Mouse (Mus musculus) midbrain, embryonic 13.5 days (tissue): ENCODE results near the gene Reep1. TPM values are rescaled to one million over a fixed set of nuclear protein-coding genes. Genes with fewer than 3 reads are reported as not detected.

ENCODE experiments used
- ATAC-seq: fragments of 200-750 bp; cut with Nextera tagmentation; 2 replicates; pipeline ENCODE4 v1.8.0; 2017; ENCODE audit warnings: mild to moderate bottlenecking, moderate TSS enrichment, moderate library complexity
- H3K27ac ChIP-seq: fragments of 300-500 bp; sonication (generic); 2 replicates; pipeline ENCODE4 v1.5.1; 2015; ENCODE audit warnings: inconsistent platforms, mild to moderate bottlenecking, moderate library complexity
- H3K27me3 ChIP-seq: fragments of 300-500 bp; sonication (generic); 2 replicates; pipeline ENCODE4 v1.6.1; 2015; ENCODE audit warnings: mild to moderate bottlenecking, inconsistent platforms
- H3K36me3 ChIP-seq: fragments of 300-500 bp; sonication (generic); 2 replicates; pipeline ENCODE4 v1.6.1; 2015; ENCODE audit warnings: mild to moderate bottlenecking, inconsistent platforms
- H3K4me1 ChIP-seq: fragments of 300-500 bp; sonication (generic); replicated peaks from 2 replicates; pipeline ENCODE4 v1.6.1; 2015; ENCODE audit warnings: inconsistent platforms
- H3K4me2 ChIP-seq: fragments of 300-500 bp; sonication (generic); replicated peaks from 2 replicates; pipeline ENCODE4 v1.6.1; 2015; ENCODE audit warnings: moderate library complexity, mild to moderate bottlenecking, inconsistent platforms
- H3K4me3 ChIP-seq: fragments of 300-500 bp; sonication (generic); replicated peaks from 2 replicates; pipeline ENCODE4 v1.5.1; 2015; ENCODE audit warnings: mild to moderate bottlenecking, inconsistent platforms
- H3K9ac ChIP-seq: fragments of 300-500 bp; sonication (generic); replicated peaks from 2 replicates; pipeline ENCODE4 v1.6.1; 2015; ENCODE audit warnings: mild to moderate bottlenecking, inconsistent platforms
- H3K9me3 ChIP-seq: fragments of 300-500 bp; sonication (generic); 2 replicates; pipeline ENCODE4 v1.6.1; 2016; ENCODE audit warnings: mild to moderate bottlenecking, inconsistent platforms
- WGBS: fragments of 180-500 bp; shearing (Covaris S2); methylation state at CpG from one replicate; pipeline ENCODE4 v1.1.7; 2015; 5-methylcytosine and 5-hydroxymethylcytosine counted together
- polyA plus RNA-seq: library from polyadenylated mRNA; unstranded; fragments of >200 nt; fragmentation: Nextera tagmentation; extraction: Ambion mirVana; gene quantifications from 2 replicates; pipeline ENCODE4 v1.2.1, GENCODE M21; 2015

Reep1 gene
- polyA plus RNA-seq: 197 and 202 TPM in 2 replicates

DNA sequence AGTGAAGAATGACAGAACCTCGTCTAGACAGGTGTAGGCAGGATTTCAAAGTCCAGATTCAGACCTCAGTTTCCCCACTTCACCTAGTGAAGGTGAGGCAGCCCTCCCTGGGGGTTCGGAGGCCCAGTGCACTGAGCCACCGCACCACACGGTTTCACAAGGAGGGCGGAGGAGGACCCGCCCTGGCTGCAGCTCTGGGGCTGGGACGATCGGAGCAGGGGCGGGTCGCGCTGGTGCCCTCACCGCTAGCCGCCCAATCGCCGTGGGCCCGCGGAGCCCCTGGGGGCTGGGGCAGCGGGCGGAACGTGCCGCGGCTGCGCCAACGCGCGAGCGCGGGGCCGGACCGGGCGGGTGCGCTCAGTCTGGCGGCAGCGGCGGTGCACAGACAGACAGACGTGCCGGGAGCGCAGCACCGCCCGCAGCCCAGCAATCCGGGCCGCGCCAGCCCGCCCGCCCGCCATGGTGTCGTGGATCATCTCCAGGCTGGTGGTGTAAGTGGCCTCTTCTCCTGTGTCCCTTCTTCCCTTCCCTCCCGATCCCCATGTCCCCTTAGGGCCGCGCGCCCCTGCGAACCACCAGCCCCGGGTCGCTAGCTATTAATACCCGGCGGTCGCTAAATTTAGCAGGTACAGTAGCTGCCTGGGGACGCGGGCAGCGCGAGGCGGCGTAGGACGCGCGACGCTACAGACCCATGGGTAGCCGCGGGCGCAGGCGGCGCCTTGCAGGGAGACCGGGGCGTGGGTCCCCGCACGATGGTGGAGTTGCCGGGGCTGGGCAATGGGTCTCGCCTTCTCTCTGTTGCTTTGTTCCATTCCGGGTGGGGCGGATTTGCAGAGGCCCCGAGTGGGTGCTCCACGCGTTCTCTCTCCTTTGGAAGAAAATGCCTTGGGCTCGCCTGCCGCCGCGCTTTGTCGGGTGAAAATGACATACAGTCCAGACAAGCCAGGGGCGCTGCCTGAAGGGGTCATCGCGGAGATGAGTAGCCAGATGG lies at the start of gene Reep1:
Reep1 (plus strand) TSS at position 51 of the 991 bp plus-strand sequence.
- Histone ChIP-seq H3K9ac (peak within 1 kb of the TSS; percentile 92), H3K36me3 (peaks cover 5% of the 10 kb centered on the region; the same call in 1 of the 2 replicates), H3K27ac (peak within 1 kb of the TSS; percentile 92), H3K4me2 (peak within 1 kb of the TSS; percentile 78), H3K4me3 (peak within 1 kb of the TSS; percentile 69), H3K9me3 (no peaks in the 10 kb centered on the region), H3K4me1 (peaks cover 31% of the 10 kb centered on the region), H3K27me3 (no peaks in the 10 kb centered on the region)
- peak; percentile 93 for ATAC-seq
- under 1% methylated on average over 88 of the region's 91 CpGs for WGBS

DNA sequence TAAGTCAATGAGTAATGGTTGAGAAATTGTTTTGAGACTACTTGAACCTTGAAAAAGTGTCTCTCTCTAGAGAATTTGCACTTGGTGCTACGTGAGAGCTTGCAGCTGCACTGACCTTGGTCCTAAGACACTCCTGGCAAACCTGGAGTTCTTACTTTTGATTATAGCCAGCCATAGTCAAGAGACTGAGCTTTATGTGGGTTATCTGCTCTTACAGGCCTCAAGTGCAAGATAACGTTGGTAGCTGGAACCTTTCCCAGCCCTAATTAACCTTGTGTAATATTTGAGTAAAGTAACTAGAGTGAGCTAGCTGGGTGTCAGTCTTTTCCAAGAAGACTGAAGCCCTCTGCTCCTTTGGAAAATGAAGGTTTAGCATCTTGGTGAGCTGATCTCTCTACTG lies 49.1 kb upstream of the Reep1 start:
- H3K27me3 ChIP-seq: no peaks in the 10 kb centered on the region
- 88% methylated on average over 2 of the region's 2 CpGs for WGBS
- no peak overlapping the region for H3K4me2 ChIP-seq
- H3K9ac ChIP-seq: no peak overlapping the region
- no peak overlapping the region for H3K4me3 ChIP-seq
- no peaks in the 10 kb centered on the region for H3K9me3 ChIP-seq
- H3K27ac ChIP-seq: no peak overlapping the region
- no peak for ATAC-seq
- no peaks in the 10 kb centered on the region for H3K36me3 ChIP-seq
- no peaks in the 10 kb centered on the region for H3K4me1 ChIP-seq

DNA sequence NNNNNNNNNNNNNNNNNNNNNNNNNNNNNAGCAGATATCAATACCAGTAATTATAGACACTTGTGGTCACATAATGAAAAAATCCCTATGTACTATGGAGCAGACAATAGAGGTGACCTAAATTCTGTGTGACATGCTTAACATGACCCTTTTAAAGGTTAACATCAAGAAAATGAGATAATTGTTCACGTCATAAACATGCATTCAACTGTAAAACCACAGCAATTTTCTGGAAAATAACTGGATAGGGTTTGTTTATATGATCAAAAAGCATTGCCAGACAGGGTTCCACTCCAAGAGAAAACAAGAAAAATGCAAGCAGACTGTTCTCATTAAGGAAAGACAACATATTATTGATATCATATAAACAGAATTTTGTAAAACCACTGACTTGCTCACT lies 42.9 kb upstream of the Reep1 start:
- WGBS: 60% methylated on average over 1 of the region's 1 CpGs
- no peak overlapping the region for H3K9ac ChIP-seq
- H3K27ac ChIP-seq: no peak overlapping the region
- H3K9me3 ChIP-seq: 0 out of 2 replicates have a peak, but pooled peaks cover 3% of the 10 kb centered on the region
- H3K4me2 ChIP-seq: no peak overlapping the region
- no peaks in the 10 kb centered on the region for H3K4me1 ChIP-seq
- H3K27me3 ChIP-seq: no peaks in the 10 kb centered on the region
- no peak for ATAC-seq
- H3K36me3 ChIP-seq: no peaks in the 10 kb centered on the region
- no peak overlapping the region for H3K4me3 ChIP-seq

DNA sequence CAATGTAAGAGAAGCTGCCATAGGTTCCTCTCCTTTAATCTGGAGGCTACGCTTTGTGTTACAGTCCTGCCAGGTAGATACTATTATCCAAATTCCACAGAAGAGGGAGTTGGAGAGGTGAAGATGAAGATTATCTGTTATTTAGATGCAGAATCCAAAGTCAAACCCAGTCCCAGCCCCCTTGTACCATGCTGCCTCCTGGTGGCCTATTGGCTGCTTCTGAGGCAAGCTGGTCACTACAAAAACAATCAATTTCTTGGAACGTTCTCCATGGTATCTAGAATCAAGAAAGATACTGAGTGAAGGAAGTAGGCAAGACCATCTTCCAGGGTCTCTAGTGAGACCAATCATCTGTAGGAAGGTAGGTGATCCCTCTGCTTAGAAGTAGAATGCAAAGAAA lies 34.2 kb upstream of the Reep1 start:
- no peak for ATAC-seq
- Histone ChIP-seq H3K27ac (no peak overlapping the region), H3K4me2 (no peak overlapping the region)

DNA sequence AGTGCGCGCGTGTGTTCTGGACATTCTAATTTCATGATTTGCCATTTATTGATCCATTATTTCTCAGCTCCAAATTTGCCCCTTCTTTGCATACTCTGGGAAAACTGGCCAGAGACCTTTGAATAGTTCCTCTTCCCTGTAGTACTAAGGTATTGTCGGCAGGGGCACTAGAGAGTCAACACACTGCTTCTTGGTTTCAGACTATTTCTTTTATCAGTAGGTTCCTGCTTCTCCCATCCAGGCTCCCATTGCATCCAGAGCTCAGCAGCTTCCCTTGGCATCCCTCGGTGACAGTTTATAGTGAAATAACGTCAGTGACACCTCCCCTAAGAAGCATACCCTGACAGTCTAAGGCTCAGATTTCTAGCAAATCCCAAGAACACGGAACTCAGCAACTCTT lies 28.5 kb upstream of the Reep1 start:
- Histone ChIP-seq H3K27ac (no peak overlapping the region), H3K9ac (no peak overlapping the region), H3K36me3 (no peaks in the 10 kb centered on the region), H3K4me1 (no peaks in the 10 kb centered on the region), H3K27me3 (no peaks in the 10 kb centered on the region), H3K4me3 (no peak overlapping the region), H3K4me2 (no peak overlapping the region), H3K9me3 (no peaks in the 10 kb centered on the region)
- WGBS: 70% methylated on average over 7 of the region's 7 CpGs
- ATAC-seq: no peak

More for the DNA sequence above, 34.2 kb upstream of the Reep1 start:
- 0 out of 2 replicates have a peak, but pooled peaks cover 1% of the 10 kb centered on the region for H3K9me3 ChIP-seq
- no peaks in the 10 kb centered on the region for H3K27me3 ChIP-seq
- H3K9ac ChIP-seq: no peak overlapping the region
- no peaks in the 10 kb centered on the region for H3K36me3 ChIP-seq
- 74% methylated on average over 2 of the region's 2 CpGs for WGBS
- no peaks in the 10 kb centered on the region for H3K4me1 ChIP-seq
- no peak overlapping the region for H3K4me3 ChIP-seq

DNA sequence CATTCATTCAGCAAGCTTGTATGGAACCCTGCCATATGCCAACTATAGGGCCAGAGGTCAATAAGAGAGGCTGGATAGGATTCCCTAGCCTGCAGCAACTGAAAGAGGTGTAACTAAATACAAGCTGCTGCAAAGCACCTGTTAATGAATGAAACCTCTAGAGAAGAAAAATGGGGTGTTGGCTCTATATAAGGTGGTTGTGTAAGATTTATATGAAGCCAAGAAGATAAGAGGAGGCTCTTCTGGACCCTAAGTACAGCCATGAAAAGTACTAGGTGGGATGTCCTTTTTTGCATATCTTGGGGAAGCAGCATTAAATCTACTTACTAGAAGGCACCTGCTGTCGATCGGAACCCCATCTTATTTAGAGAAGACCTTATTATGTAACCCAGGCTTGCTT lies 12.2 kb upstream of the Reep1 start:
- Histone ChIP-seq H3K4me1 (no peaks in the 10 kb centered on the region), H3K9me3 (no peaks in the 10 kb centered on the region), H3K4me3 (no peak overlapping the region), H3K9ac (no peak overlapping the region), H3K27ac (no peak overlapping the region), H3K36me3 (no peaks in the 10 kb centered on the region), H3K27me3 (no peaks in the 10 kb centered on the region), H3K4me2 (no peak overlapping the region)
- 91% methylated on average over 2 of the region's 2 CpGs for WGBS
- no peak for ATAC-seq

DNA sequence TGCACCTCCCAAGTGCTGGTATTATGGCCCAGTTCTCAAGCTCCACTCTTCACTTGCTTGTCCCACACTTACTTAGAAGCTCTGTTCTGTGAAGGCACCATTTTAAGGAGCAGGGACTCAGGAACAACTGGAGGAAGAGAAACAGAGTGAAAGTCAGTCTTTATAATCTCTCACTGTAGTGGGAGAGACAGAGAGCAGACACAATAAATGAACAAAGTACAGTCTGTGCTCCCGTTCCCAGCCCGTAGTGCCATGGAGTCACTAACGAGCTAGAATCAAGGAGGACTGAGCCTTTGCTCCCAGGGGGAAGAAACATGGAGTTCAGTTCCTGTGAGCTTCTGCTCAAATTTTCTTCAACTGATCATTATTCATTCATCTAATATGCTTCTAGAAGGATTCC lies 11.8 kb upstream of the Reep1 start:
- no peaks in the 10 kb centered on the region for H3K27me3 ChIP-seq
- H3K27ac ChIP-seq: no peak overlapping the region
- no peak overlapping the region for H3K9ac ChIP-seq
- no peaks in the 10 kb centered on the region for H3K4me1 ChIP-seq
- no peaks in the 10 kb centered on the region for H3K9me3 ChIP-seq
- H3K4me2 ChIP-seq: no peak overlapping the region
- H3K4me3 ChIP-seq: no peak overlapping the region
- no peak for ATAC-seq
- no peaks in the 10 kb centered on the region for H3K36me3 ChIP-seq
- WGBS: 66% methylated on average over 3 of the region's 3 CpGs

DNA sequence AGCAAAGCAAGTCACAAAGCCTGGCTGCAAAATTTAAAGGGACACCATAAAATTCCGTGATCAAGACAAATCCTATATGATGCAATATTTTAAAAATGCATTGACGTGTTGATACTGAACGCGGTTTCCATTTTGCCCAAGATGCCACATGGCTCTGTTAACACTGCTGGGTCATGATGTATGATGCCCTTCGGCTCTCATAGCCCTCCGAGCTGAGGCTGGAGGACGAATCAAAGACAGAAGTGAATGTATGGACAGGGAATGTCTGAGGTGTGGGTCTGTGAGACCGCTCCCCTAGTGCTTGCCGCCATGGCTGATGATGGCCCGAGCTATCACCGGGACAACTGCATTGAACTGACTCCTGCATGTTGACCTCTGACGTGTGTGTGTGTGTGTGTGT lies 490 bp upstream of the Reep1 start:
- H3K9ac ChIP-seq: no peak overlapping the region; the same call in 1 of the 2 replicates
- H3K9me3 ChIP-seq: no peaks in the 10 kb centered on the region
- no peaks in the 10 kb centered on the region for H3K27me3 ChIP-seq
- peak overlapping the region; percentile 78 for H3K4me2 ChIP-seq
- WGBS: 82% methylated on average over 12 of the region's 12 CpGs
- peaks cover 31% of the 10 kb centered on the region for H3K4me1 ChIP-seq
- H3K36me3 ChIP-seq: peaks cover 5% of the 10 kb centered on the region; the same call in 1 of the 2 replicates
- peak overlapping the region; percentile 69; the same call in 1 of the 2 replicates for H3K4me3 ChIP-seq
- H3K27ac ChIP-seq: no peak overlapping the region
- no peak for ATAC-seq

DNA sequence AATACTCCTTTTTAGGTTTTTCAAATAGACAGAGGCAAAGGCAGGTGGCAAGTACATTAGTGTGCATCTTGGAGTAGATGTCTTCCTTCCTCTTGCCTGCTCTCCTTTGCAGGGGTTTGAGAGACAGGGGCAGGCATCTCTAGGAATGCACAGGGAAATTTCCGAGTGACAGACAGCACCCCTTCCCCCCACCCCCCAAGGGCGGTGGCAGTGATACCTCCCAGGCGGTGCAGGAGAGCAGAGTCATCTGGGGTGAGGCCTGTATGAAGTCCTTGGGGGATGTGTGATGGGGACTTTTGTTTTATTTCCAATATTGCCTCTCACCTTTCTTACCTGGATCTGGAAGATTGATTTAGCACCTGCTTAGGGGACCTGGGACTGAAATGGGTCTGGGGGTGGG lies 1.2 kb downstream of the Reep1 start:
- H3K36me3 ChIP-seq: peaks cover 5% of the 10 kb centered on the region; the same call in 1 of the 2 replicates
- ATAC-seq: peak; percentile 14
- 0% methylated on average over 3 of the region's 3 CpGs for WGBS
- H3K27me3 ChIP-seq: no peaks in the 10 kb centered on the region
- H3K9me3 ChIP-seq: no peaks in the 10 kb centered on the region
- H3K4me3 ChIP-seq: peak overlapping the region; percentile 69
- H3K4me2 ChIP-seq: peak overlapping the region; percentile 78
- peaks cover 31% of the 10 kb centered on the region for H3K4me1 ChIP-seq
- H3K9ac ChIP-seq: peak overlapping the region; percentile 92
- peak overlapping the region; percentile 92 for H3K27ac ChIP-seq

DNA sequence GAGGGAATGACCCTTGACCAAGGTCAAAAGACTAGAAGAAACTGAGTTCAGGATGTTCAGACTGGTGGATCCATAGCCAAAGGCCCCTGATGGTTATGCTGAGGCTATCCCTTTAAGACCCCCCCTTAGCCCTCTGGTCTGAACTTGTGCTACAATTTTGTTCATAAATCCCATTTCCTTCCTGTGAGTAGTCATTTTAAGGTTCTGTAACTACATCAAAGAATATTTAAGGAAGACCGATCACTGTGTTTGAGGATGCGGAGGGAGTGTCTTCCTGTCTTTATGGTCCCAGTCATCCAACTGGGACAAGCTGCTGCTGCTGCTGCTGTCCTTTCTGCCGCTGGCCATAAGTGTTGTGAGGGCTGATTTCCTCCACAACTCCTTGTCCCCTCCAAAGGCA lies 3.0 kb downstream of the Reep1 start:
- Histone ChIP-seq H3K27me3 (no peaks in the 10 kb centered on the region), H3K4me3 (no peak overlapping the region), H3K9me3 (no peaks in the 10 kb centered on the region), H3K4me2 (0 out of 2 replicates have a peak overlapping the region, but pooled peaks have one; percentile 5), H3K36me3 (peaks cover 5% of the 10 kb centered on the region; the same call in 1 of the 2 replicates), H3K9ac (no peak overlapping the region), H3K4me1 (peaks cover 31% of the 10 kb centered on the region), H3K27ac (no peak overlapping the region)
- WGBS: 88% methylated on average over 3 of the region's 3 CpGs
- no peak for ATAC-seq

DNA sequence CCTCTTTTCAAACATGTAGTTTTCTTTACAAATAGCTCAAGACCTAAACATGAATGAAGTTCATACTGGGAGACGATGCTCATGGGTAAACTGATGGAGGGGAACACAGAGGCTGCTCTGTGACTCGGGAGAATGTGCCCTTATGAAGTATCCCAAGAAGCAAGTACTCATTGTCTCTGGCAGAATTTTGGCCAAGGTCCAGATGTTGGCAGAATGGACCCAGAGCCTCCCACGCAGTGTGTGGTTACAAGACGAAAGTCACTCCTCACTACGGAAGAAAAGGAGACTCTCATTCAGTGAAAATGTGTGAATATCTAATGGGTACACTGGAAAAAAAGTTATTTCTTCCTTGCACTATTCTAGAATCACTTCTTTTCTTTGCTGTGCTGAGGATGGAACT lies 3.8 kb downstream of the Reep1 start:
- WGBS: 78% methylated on average over 5 of the region's 5 CpGs
- no peak for ATAC-seq
- H3K4me2 ChIP-seq: no peak overlapping the region

DNA sequence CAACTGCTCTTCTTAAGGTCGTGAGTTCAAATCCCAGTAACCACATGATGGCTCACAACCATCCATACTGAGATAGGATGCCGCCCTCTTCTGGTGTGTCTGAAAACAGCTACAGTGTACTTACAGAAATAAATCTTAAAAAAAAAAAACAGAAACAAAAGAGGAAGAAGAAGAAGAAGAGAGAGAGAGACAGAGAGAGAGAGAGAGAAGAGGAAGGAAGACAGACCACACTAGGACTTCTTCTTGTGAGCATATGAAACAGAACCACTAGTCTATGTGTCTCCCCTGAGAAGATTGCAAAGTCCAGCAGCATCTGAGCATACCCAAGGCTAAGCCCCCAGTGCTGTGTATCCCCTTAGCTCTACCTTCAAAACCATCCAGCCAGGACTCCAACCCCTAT lies 6.2 kb downstream of the Reep1 start:
- no peaks in the 10 kb centered on the region for H3K9me3 ChIP-seq
- H3K36me3 ChIP-seq: peaks cover 5% of the 10 kb centered on the region; the same call in 1 of the 2 replicates
- no peaks in the 10 kb centered on the region for H3K27me3 ChIP-seq
- no peak overlapping the region for H3K4me2 ChIP-seq
- H3K9ac ChIP-seq: no peak overlapping the region
- H3K4me1 ChIP-seq: peaks cover 32% of the 10 kb centered on the region
- WGBS: 83% methylated on average over 2 of the region's 2 CpGs
- no peak for ATAC-seq
- H3K4me3 ChIP-seq: no peak overlapping the region
- no peak overlapping the region for H3K27ac ChIP-seq

More for the DNA sequence above, 3.8 kb downstream of the Reep1 start:
- Histone ChIP-seq H3K27me3 (no peaks in the 10 kb centered on the region), H3K4me1 (peaks cover 37% of the 10 kb centered on the region), H3K27ac (no peak overlapping the region), H3K4me3 (no peak overlapping the region), H3K9ac (no peak overlapping the region), H3K36me3 (peaks cover 5% of the 10 kb centered on the region; the same call in 1 of the 2 replicates), H3K9me3 (no peaks in the 10 kb centered on the region)
